Mouse (Mus musculus): Measurements from ENCODE around the gene Adgrg5.

The Adgrg5 gene

GRCm38 (mm10) chr8:94917352-94917751 lies 6.1 kb upstream of the Adgrg5 start:
- DNase-seq (ENCODE audit: low spot score) = peak; percentile 96

- DNase-seq (ENCODE audit: low spot score) = peak; percentile 77
Observed at GRCm38 (mm10) chr8:94917851-94918495, 5.5 kb upstream of the Adgrg5 start, which contains the start of gene Ccdc102a. TSS of gene Ccdc102a (minus strand) at chr8:94918098.

GRCm38 (mm10) chr8:94919256-94919655 lies 4.2 kb upstream of the Adgrg5 start:
- DNase-seq (ENCODE audit: low spot score) = no peak

- DNase-seq (ENCODE audit: low spot score) = no peak
Observed at GRCm38 (mm10) chr8:94922176-94922575, 1.3 kb upstream of the Adgrg5 start.

GRCm38 (mm10) chr8:94922602-94923001 lies 892 bp upstream of the Adgrg5 start:
- no peak for DNase-seq (ENCODE audit: low spot score)

- DNase-seq (ENCODE audit: low spot score) = no peak
Observed at GRCm38 (mm10) chr8:94928227-94928626, 4.7 kb downstream of the Adgrg5 start.

GRCm38 (mm10) chr8:94933918-94934317 lies 10.4 kb downstream of the Adgrg5 start:
- DNase-seq (ENCODE audit: low spot score) = no peak

GRCm38 (mm10) chr8:94935172-94935571 lies 11.7 kb downstream of the Adgrg5 start:
- no peak for DNase-seq (ENCODE audit: low spot score)

- DNase-seq (ENCODE audit: low spot score) = peak; percentile 82
Observed at GRCm38 (mm10) chr8:94942566-94942965, 19.1 kb downstream of the Adgrg5 start.

GRCm38 (mm10) chr8:94945185-94945584 lies 21.7 kb downstream of the Adgrg5 start:
- no peak for DNase-seq (ENCODE audit: low spot score)

GRCm38 (mm10) chr8:94948421-94948820 lies 24.9 kb downstream of the Adgrg5 start:
- DNase-seq (ENCODE audit: low spot score) = no peak

- no peak for DNase-seq (ENCODE audit: low spot score)
Observed at GRCm38 (mm10) chr8:94949010-94949409, 25.5 kb downstream of the Adgrg5 start.

GRCm38 (mm10) chr8:94950046-94950445 lies 26.6 kb downstream of the Adgrg5 start:
- peak; percentile 79 for DNase-seq (ENCODE audit: low spot score)

GRCm38 (mm10) chr8:94950458-94950857 lies 27.0 kb downstream of the Adgrg5 start:
- DNase-seq (ENCODE audit: low spot score) = no peak

GRCm38 (mm10) chr8:94952086-94952485 lies 28.6 kb downstream of the Adgrg5 start:
- no peak for DNase-seq (ENCODE audit: low spot score)

- no peak for DNase-seq (ENCODE audit: low spot score)
Observed at GRCm38 (mm10) chr8:94953624-94954367, 30.3 kb downstream of the Adgrg5 start.

GRCm38 (mm10) chr8:94954368-94954737 lies 30.9 kb downstream of the Adgrg5 start:
- DNase-seq (ENCODE audit: low spot score) = no peak

GRCm38 (mm10) chr8:94954921-94955758 lies 31.6 kb downstream of the Adgrg5 start:
- no peak for DNase-seq (ENCODE audit: low spot score)

GRCm38 (mm10) chr8:94956078-94956574 lies 32.6 kb downstream of the Adgrg5 start:
- no peak for DNase-seq (ENCODE audit: low spot score)

GRCm38 (mm10) chr8:94962201-94962600 lies 38.7 kb downstream of the Adgrg5 start:
- DNase-seq (ENCODE audit: low spot score) = no peak

GRCm38 (mm10) chr8:94964828-94965227 lies 41.3 kb downstream of the Adgrg5 start:
- no peak for DNase-seq (ENCODE audit: low spot score)

- no peak for DNase-seq (ENCODE audit: low spot score)
Observed at GRCm38 (mm10) chr8:94966578-94966977, 43.1 kb downstream of the Adgrg5 start.
